Mouse (Mus musculus): ENCODE measurements at regions not wholly inside any gene's neighbourhood (a gene's known extent, or its start where the extent isn't known, plus 50 kb on each side); places are given as distances from the start of the nearest gene placed in this dataset.
A peak's percentile ranks its signal among the peaks of the same experiment; 100 is the strongest.
"Not testable (repeated sequence)": the region's sequence is repeated elsewhere in the genome, so short reads cannot be mapped to it uniquely, and the experiment has no call there.

GRCm38 (mm10) chr2:147989616-147990015 lies 57.2 kb downstream of the Foxa2 start:
- no peak overlapping the region for H3K27ac ChIP-seq (replicated peaks)
- H3K4me1 ChIP-seq: 0 out of 2 replicates have a peak, but pooled peaks cover 2% of the 10 kb centered on the region
- no peaks in the 10 kb centered on the region for H3K9me3 ChIP-seq
- H3K9ac ChIP-seq (replicated peaks): no peak overlapping the region
- H3K4me2 ChIP-seq (replicated peaks): no peak overlapping the region
- no peak overlapping the region for H3K4me3 ChIP-seq
- no peak for ATAC-seq (replicated peaks)
- no peaks in the 10 kb centered on the region for H3K36me3 ChIP-seq
- 56% methylated on average over 1 of the region's 1 CpGs for WGBS
- no peaks in the 10 kb centered on the region for H3K27me3 ChIP-seq

- no peak overlapping the region for H3K9ac ChIP-seq (replicated peaks)
- 0 out of 2 replicates have a peak, but pooled peaks cover 4% of the 10 kb centered on the region for H3K4me1 ChIP-seq
- H3K36me3 ChIP-seq: no peaks in the 10 kb centered on the region
- H3K27me3 ChIP-seq: no peaks in the 10 kb centered on the region
- no peak overlapping the region for H3K4me2 ChIP-seq (replicated peaks)
- H3K4me3 ChIP-seq: no peak overlapping the region
- no peak for ATAC-seq (replicated peaks)
- H3K27ac ChIP-seq (replicated peaks): no peak overlapping the region
- no peaks in the 10 kb centered on the region for H3K9me3 ChIP-seq
Measured at GRCm38 (mm10) chr2:147988586-147988985, 58.2 kb downstream of the Foxa2 start.

- 0 out of 2 replicates have a peak, but pooled peaks cover 4% of the 10 kb centered on the region for H3K4me1 ChIP-seq
- H3K9ac ChIP-seq (replicated peaks): no peak overlapping the region
- 90% methylated on average over 2 of the region's 2 CpGs for WGBS
- H3K9me3 ChIP-seq: no peaks in the 10 kb centered on the region
- H3K27ac ChIP-seq (replicated peaks): no peak overlapping the region
- no peaks in the 10 kb centered on the region for H3K36me3 ChIP-seq
- ATAC-seq (replicated peaks): no peak
- no peak overlapping the region for H3K4me3 ChIP-seq
- no peaks in the 10 kb centered on the region for H3K27me3 ChIP-seq
- no peak overlapping the region for H3K4me2 ChIP-seq (replicated peaks)
Measured at GRCm38 (mm10) chr2:147985261-147985575, 61.6 kb downstream of the Foxa2 start.

GRCm38 (mm10) chr2:147984547-147985260 lies 62.1 kb downstream of the Foxa2 start:
- H3K4me1 ChIP-seq: 0 out of 2 replicates have a peak, but pooled peaks cover 4% of the 10 kb centered on the region
- H3K9me3 ChIP-seq: no peaks in the 10 kb centered on the region
- ATAC-seq (replicated peaks): peak; percentile 32; the same call in 1 of the 2 replicates
- no peak overlapping the region for H3K27ac ChIP-seq (replicated peaks)
- H3K4me3 ChIP-seq: no peak overlapping the region
- H3K36me3 ChIP-seq: no peaks in the 10 kb centered on the region
- no peaks in the 10 kb centered on the region for H3K27me3 ChIP-seq
- H3K9ac ChIP-seq (replicated peaks): no peak overlapping the region
- H3K4me2 ChIP-seq (replicated peaks): no peak overlapping the region
- 43% methylated on average over 12 of the region's 12 CpGs for WGBS

- 21% methylated on average over 6 of the region's 6 CpGs for WGBS
- no peak overlapping the region for H3K9ac ChIP-seq (replicated peaks)
- no peaks in the 10 kb centered on the region for H3K36me3 ChIP-seq
- H3K9me3 ChIP-seq: no peaks in the 10 kb centered on the region
- no peak for ATAC-seq (replicated peaks)
- H3K27me3 ChIP-seq: no peaks in the 10 kb centered on the region
- H3K4me3 ChIP-seq: no peak overlapping the region
- 0 out of 2 replicates have a peak, but pooled peaks cover 4% of the 10 kb centered on the region for H3K4me1 ChIP-seq
- no peak overlapping the region for H3K27ac ChIP-seq (replicated peaks)
- H3K4me2 ChIP-seq (replicated peaks): no peak overlapping the region
Measured at GRCm38 (mm10) chr2:147980929-147981479, 65.8 kb downstream of the Foxa2 start.

- H3K4me3 ChIP-seq: no peak overlapping the region
- 92% methylated on average over 1 of the region's 1 CpGs for WGBS
- no peaks in the 10 kb centered on the region for H3K27me3 ChIP-seq
- H3K4me2 ChIP-seq (replicated peaks): no peak overlapping the region
- no peak for ATAC-seq (replicated peaks)
- no peak overlapping the region for H3K27ac ChIP-seq (replicated peaks)
- H3K9ac ChIP-seq (replicated peaks): no peak overlapping the region
- H3K4me1 ChIP-seq: 0 out of 2 replicates have a peak, but pooled peaks cover 4% of the 10 kb centered on the region
- H3K36me3 ChIP-seq: no peaks in the 10 kb centered on the region
- H3K9me3 ChIP-seq: no peaks in the 10 kb centered on the region
Measured at GRCm38 (mm10) chr2:147980408-147980807, 66.4 kb downstream of the Foxa2 start.

GRCm38 (mm10) chr2:147979660-147980364 lies 67.0 kb downstream of the Foxa2 start:
- no peak overlapping the region for H3K9ac ChIP-seq (replicated peaks)
- H3K36me3 ChIP-seq: no peaks in the 10 kb centered on the region
- 94% methylated on average over 4 of the region's 4 CpGs for WGBS
- ATAC-seq (replicated peaks): no peak
- no peak overlapping the region for H3K4me2 ChIP-seq (replicated peaks)
- H3K27ac ChIP-seq (replicated peaks): no peak overlapping the region
- 0 out of 2 replicates have a peak, but pooled peaks cover 4% of the 10 kb centered on the region for H3K4me1 ChIP-seq
- no peaks in the 10 kb centered on the region for H3K27me3 ChIP-seq
- no peak overlapping the region for H3K4me3 ChIP-seq
- H3K9me3 ChIP-seq: no peaks in the 10 kb centered on the region

- Histone ChIP-seq H3K9ac (replicated peaks) (no peak overlapping the region), H3K36me3 (no peaks in the 10 kb centered on the region), H3K4me1 (no peaks in the 10 kb centered on the region), H3K9me3 (no peaks in the 10 kb centered on the region), H3K27me3 (no peaks in the 10 kb centered on the region), H3K4me2 (replicated peaks) (no peak overlapping the region), H3K4me3 (no peak overlapping the region), H3K27ac (replicated peaks) (no peak overlapping the region)
- WGBS: 92% methylated on average over 1 of the region's 1 CpGs
- ATAC-seq (replicated peaks): no peak
Measured at GRCm38 (mm10) chr2:147979001-147979400, 67.8 kb downstream of the Foxa2 start.

- H3K9me3 ChIP-seq: no peaks in the 10 kb centered on the region
- H3K27me3 ChIP-seq: no peaks in the 10 kb centered on the region
- H3K36me3 ChIP-seq: no peaks in the 10 kb centered on the region
- no peak overlapping the region for H3K4me3 ChIP-seq
- H3K4me2 ChIP-seq (replicated peaks): no peak overlapping the region
- no peak overlapping the region for H3K27ac ChIP-seq (replicated peaks)
- H3K4me1 ChIP-seq: no peaks in the 10 kb centered on the region
- no peak overlapping the region for H3K9ac ChIP-seq (replicated peaks)
- ATAC-seq (replicated peaks): no peak
- 52% methylated on average over 2 of the region's 2 CpGs for WGBS
Measured at GRCm38 (mm10) chr2:147974776-147975175, 72.0 kb downstream of the Foxa2 start.

- no peaks in the 10 kb centered on the region for H3K9me3 ChIP-seq
- peak overlapping the region; percentile 19; the same call in 1 of the 2 replicates for H3K4me2 ChIP-seq (replicated peaks)
- H3K4me3 ChIP-seq: no peak overlapping the region
- H3K27me3 ChIP-seq: no peaks in the 10 kb centered on the region
- no peak overlapping the region for H3K27ac ChIP-seq (replicated peaks)
- H3K36me3 ChIP-seq: no peaks in the 10 kb centered on the region
- 3% methylated on average over 10 of the region's 10 CpGs for WGBS
- no peak for ATAC-seq (replicated peaks)
- H3K4me1 ChIP-seq: peaks cover 5% of the 10 kb centered on the region; the same call in 1 of the 2 replicates
- H3K9ac ChIP-seq (replicated peaks): no peak overlapping the region
Measured at GRCm38 (mm10) chr2:147968671-147969070, 78.1 kb downstream of the Foxa2 start.

GRCm38 (mm10) chr2:147967829-147968529 lies 78.8 kb downstream of the Foxa2 start:
- Histone ChIP-seq H3K27ac (replicated peaks) (no peak overlapping the region), H3K9ac (replicated peaks) (no peak overlapping the region), H3K9me3 (no peaks in the 10 kb centered on the region), H3K4me3 (no peak overlapping the region), H3K27me3 (no peaks in the 10 kb centered on the region), H3K4me2 (replicated peaks) (peak overlapping the region; percentile 19; the same call in 1 of the 2 replicates), H3K4me1 (peaks cover 5% of the 10 kb centered on the region; the same call in 1 of the 2 replicates), H3K36me3 (no peaks in the 10 kb centered on the region)
- 30% methylated on average over 9 of the region's 9 CpGs for WGBS
- no peak for ATAC-seq (replicated peaks)

- H3K27ac ChIP-seq (replicated peaks); H3K27me3 ChIP-seq; ATAC-seq (replicated peaks); H3K9ac ChIP-seq (replicated peaks); H3K4me3 ChIP-seq; H3K4me1 ChIP-seq; H3K36me3 ChIP-seq; H3K4me2 ChIP-seq (replicated peaks); H3K9me3 ChIP-seq: not testable (repeated sequence)
- WGBS: 83% methylated on average over 1 of the region's 1 CpGs
Measured at GRCm38 (mm10) chr2:147963284-147963683, 83.5 kb downstream of the Foxa2 start.

All from forebrain, embryonic 15.5 days (tissue).